Mouse (Mus musculus): Measurements from ENCODE around the gene Nifk.

- no peak for TF ChIP-seq CTCF (IDR thresholded peaks at IDR 0.05; ENCODE audit: low read depth)
- TF ChIP-seq EP300 (IDR thresholded peaks at IDR 0.05; ENCODE audit: low read depth) = no peak
Observed at GRCm38 (mm10) chr1:118296673-118297072, 25.0 kb upstream of the Nifk start.

All from liver, postnatal 0 days (tissue).